Mouse (Mus musculus) heart, embryonic 14.5 days (tissue): ENCODE measurements at regions not wholly inside any gene's neighbourhood (a gene's known extent, or its start where the extent isn't known, plus 50 kb on each side); places are given as distances from the start of the nearest gene placed in this dataset.

Experiments used
- ATAC-seq: fragments of 200-750 bp; cut with Nextera tagmentation; 2 replicates; pipeline ENCODE4 v1.8.0; 2017; ENCODE audit warnings: low read depth, moderate TSS enrichment; ENCODE audit not compliant: insufficient number of reproducible peaks, insufficient read depth, low FRiP score
- H3K27ac ChIP-seq, 2 experiments: fragments of 200-500 bp in 1 of 2; fragments of 300-500 bp in 1 of 2; sonication (generic) in 1 of 2; replicated peaks in 1 of 2; 2 replicates each; pipeline ENCODE4 v1.5.1; 2012 to 2014; ENCODE audit warnings: low read depth in 2 of 2, low read length in 2 of 2, control low read depth in 1 of 2, mild to moderate bottlenecking in 1 of 2, mixed read lengths in 1 of 2; ENCODE audit not compliant: control insufficient read depth in 1 of 2, insufficient read depth in 1 of 2
- H3K27me3 ChIP-seq: fragments of 300-500 bp; sonication (generic); 2 replicates; pipeline ENCODE4 v1.6.1; 2014; ENCODE audit warnings: mild to moderate bottlenecking, low read length, control low read depth; ENCODE audit not compliant: control insufficient read depth, insufficient read depth
- H3K36me3 ChIP-seq: fragments of 300-500 bp; sonication (generic); 2 replicates; pipeline ENCODE4 v1.6.1; 2014; ENCODE audit warnings: mild to moderate bottlenecking, control low read depth, low read length, mixed read lengths; ENCODE audit not compliant: control insufficient read depth, insufficient read depth
- H3K4me1 ChIP-seq, 2 experiments: fragments of 200-500 bp in 1 of 2; fragments of 300-500 bp in 1 of 2; sonication (generic) in 1 of 2; 2 replicates each; pipeline ENCODE4 v1.6.1; 2012 to 2014; ENCODE audit warnings: low read length in 2 of 2, control low read depth in 1 of 2, mixed read lengths in 1 of 2; ENCODE audit not compliant: control insufficient read depth in 2 of 2, insufficient read depth in 2 of 2
- H3K4me2 ChIP-seq: fragments of 300-500 bp; sonication (generic); 2 replicates; pipeline ENCODE4 v1.6.1; 2014; ENCODE audit warnings: mild to moderate bottlenecking, low read length
- H3K4me3 ChIP-seq, 2 experiments: fragments of 200-500 bp in 1 of 2; fragments of 300-500 bp in 1 of 2; sonication (generic) in 1 of 2; 2 replicates each; pipeline ENCODE4 v1.5.1; 2012 to 2014; ENCODE audit warnings: low read length in 2 of 2, mild to moderate bottlenecking in 2 of 2, control low read depth in 1 of 2, low read depth in 1 of 2, moderate library complexity in 1 of 2; ENCODE audit not compliant: control insufficient read depth in 1 of 2, insufficient read depth in 1 of 2
- H3K9ac ChIP-seq: fragments of 300-500 bp; sonication (generic); 2 replicates; pipeline ENCODE4 v1.6.1; 2014; ENCODE audit warnings: mild to moderate bottlenecking, low read length
- H3K9me3 ChIP-seq: fragments of 300-500 bp; sonication (generic); 2 replicates; pipeline ENCODE4 v1.6.1; 2016; ENCODE audit warnings: low read length, control low read depth; ENCODE audit not compliant: control insufficient read depth
- WGBS: fragments of 180-500 bp; shearing (Covaris S2); extraction: QIAGEN DNeasy Blood & Tissue Kit; methylation state at CpG from one replicate; pipeline ENCODE4 v1.1.7; 2014; 5-methylcytosine and 5-hydroxymethylcytosine counted together

GRCm38 (mm10) chr1:193670008-193670407, 299.9 kb upstream of the Camk1g start:
- no peaks in the 10 kb centered on the region for H3K27me3 ChIP-seq

GRCm38 (mm10) chr1:193668841-193669240, 298.7 kb upstream of the Camk1g start:
- peak overlapping the region; percentile 10 to 37; a peak in 3 of 4 replicates for H3K27ac ChIP-seq
- ATAC-seq = peak; percentile 58; the same call in 1 of the 2 replicates
- peaks cover 16 to 26% of the 10 kb centered on the region in 2 experiments for H3K4me1 ChIP-seq
- no peak overlapping the region for H3K4me2 ChIP-seq
- no peaks in the 10 kb centered on the region for H3K27me3 ChIP-seq
- no peak overlapping the region for H3K4me3 ChIP-seq
- H3K36me3 ChIP-seq = no peaks in the 10 kb centered on the region
- H3K9ac ChIP-seq = no peak overlapping the region
- no peaks in the 10 kb centered on the region for H3K9me3 ChIP-seq

More at GRCm38 (mm10) chr1:193670008-193670407, 299.9 kb upstream of the Camk1g start:
- Histone ChIP-seq H3K4me3 (no peak overlapping the region), H3K36me3 (no peaks in the 10 kb centered on the region), H3K4me1 (peaks cover 16 to 22% of the 10 kb centered on the region in 2 experiments), H3K9ac (no peak overlapping the region), H3K4me2 (no peak overlapping the region), H3K9me3 (no peaks in the 10 kb centered on the region), H3K27ac (no peak overlapping the region)
- ATAC-seq = no peak

- H3K36me3 ChIP-seq = no peaks in the 10 kb centered on the region
- no peak overlapping the region for H3K4me3 ChIP-seq
- H3K9me3 ChIP-seq = no peaks in the 10 kb centered on the region
- H3K4me2 ChIP-seq = no peak overlapping the region
- H3K9ac ChIP-seq = no peak overlapping the region
- ATAC-seq = no peak
- H3K27ac ChIP-seq = no peak overlapping the region
- WGBS = 59% methylated on average over 5 of the region's 5 CpGs
- H3K27me3 ChIP-seq = no peaks in the 10 kb centered on the region
- peaks cover 23 to 49% of the 10 kb centered on the region in 2 experiments for H3K4me1 ChIP-seq
Observed at GRCm38 (mm10) chr1:193665854-193666253, 295.8 kb upstream of the Camk1g start.

GRCm38 (mm10) chr1:193664569-193664968, 294.5 kb upstream of the Camk1g start:
- Histone ChIP-seq H3K4me3 (no peak overlapping the region), H3K36me3 (no peaks in the 10 kb centered on the region), H3K9me3 (no peaks in the 10 kb centered on the region), H3K27me3 (no peaks in the 10 kb centered on the region), H3K27ac (no peak overlapping the region), H3K4me2 (no peak overlapping the region), H3K9ac (no peak overlapping the region), H3K4me1 (peaks cover 25 to 50% of the 10 kb centered on the region in 2 experiments)
- 49% methylated on average over 2 of the region's 2 CpGs for WGBS
- ATAC-seq = no peak

GRCm38 (mm10) chr1:193663587-193663986, 293.5 kb upstream of the Camk1g start:
- WGBS = 39% methylated on average over 3 of the region's 3 CpGs
- Histone ChIP-seq H3K9me3 (no peaks in the 10 kb centered on the region), H3K27me3 (no peaks in the 10 kb centered on the region), H3K4me2 (no peak overlapping the region), H3K27ac (no peak overlapping the region), H3K4me3 (no peak overlapping the region), H3K9ac (no peak overlapping the region), H3K4me1 (peaks cover 23 to 45% of the 10 kb centered on the region in 2 experiments), H3K36me3 (no peaks in the 10 kb centered on the region)
- ATAC-seq = no peak

GRCm38 (mm10) chr1:193662166-193662890, 292.2 kb upstream of the Camk1g start:
- Histone ChIP-seq H3K36me3 (no peaks in the 10 kb centered on the region), H3K27me3 (no peaks in the 10 kb centered on the region), H3K9ac (no peak overlapping the region), H3K9me3 (no peaks in the 10 kb centered on the region), H3K27ac (no peak overlapping the region), H3K4me2 (no peak overlapping the region), H3K4me3 (no peak overlapping the region), H3K4me1 (peaks cover 21 to 40% of the 10 kb centered on the region in 2 experiments)
- WGBS = 57% methylated on average over 3 of the region's 3 CpGs
- no peak for ATAC-seq

- Histone ChIP-seq H3K9ac (no peak overlapping the region), H3K4me3 (no peak overlapping the region), H3K4me2 (no peak overlapping the region; the same call in 1 of the 2 replicates), H3K27ac (peak overlapping the region; percentile 35 to 53; a peak in 1 of 4 replicates), H3K27me3 (no peaks in the 10 kb centered on the region), H3K4me1 (peaks cover 19 to 40% of the 10 kb centered on the region in 2 experiments), H3K9me3 (no peaks in the 10 kb centered on the region), H3K36me3 (no peaks in the 10 kb centered on the region)
- 28% methylated on average over 4 of the region's 4 CpGs for WGBS
- ATAC-seq = no peak
Observed at GRCm38 (mm10) chr1:193661377-193661776, 291.3 kb upstream of the Camk1g start.
